Mouse (Mus musculus) myocyte (in vitro differentiated cells): ENCODE results near the gene 1110059G10Rik. TPM values are rescaled to one million over a fixed set of nuclear protein-coding genes. Genes with fewer than 3 reads are reported as not detected.

Experiments used
- H3K27me3 ChIP-seq: one replicate; pipeline ENCODE4 v1.6.1; 2011; ENCODE audit not compliant: control insufficient read depth, insufficient read depth, insufficient read length
- H3K36me3 ChIP-seq: one replicate; pipeline ENCODE4 v1.6.1; 2011; ENCODE audit not compliant: control insufficient read depth, insufficient read depth
- H3K4me2 ChIP-seq: one replicate; pipeline ENCODE4 v1.6.1; 2011; ENCODE audit warnings: low read depth, control low read depth
- H3K4me3 ChIP-seq: one replicate; pipeline ENCODE4 v1.5.1; 2011; ENCODE audit warnings: mild to moderate bottlenecking, control low read depth, moderate library complexity
- H3K79me2 ChIP-seq: one replicate; pipeline ENCODE4 v1.6.1; 2011; ENCODE audit not compliant: control insufficient read depth, insufficient read depth
- H3ac ChIP-seq: one replicate; pipeline ENCODE4 v1.6.1; 2011; ENCODE audit not compliant: control insufficient read depth, insufficient read length
- CEBPB ChIP-seq: IDR thresholded peaks from 2 replicates; pipeline ENCODE4 v1.6.1; 2011; ENCODE audit warnings: mild to moderate bottlenecking, moderate library complexity; ENCODE audit not compliant: poor library complexity, insufficient read depth, severe bottlenecking
- E2F4 ChIP-seq: IDR thresholded peaks from one replicate; pipeline ENCODE4 v1.6.1; 2011; ENCODE audit warnings: mild to moderate bottlenecking, control low read depth, moderate library complexity; ENCODE audit not compliant: insufficient read depth
- MAX ChIP-seq: IDR thresholded peaks from one replicate; pipeline ENCODE4 v1.6.1; 2011; ENCODE audit warnings: low read depth, mild to moderate bottlenecking, control low read depth
- MYOD1 ChIP-seq, 3 experiments: IDR thresholded peaks; one replicate each; pipeline ENCODE4 v1.6.1; 2011; ENCODE audit warnings: control low read depth in 2 of 3, low read depth in 2 of 3, mild to moderate bottlenecking in 2 of 3, moderate library complexity in 1 of 3; ENCODE audit not compliant: insufficient read length in 2 of 3, control insufficient read depth in 1 of 3
- MYOG ChIP-seq, 3 experiments: IDR thresholded peaks; one replicate each; pipeline ENCODE4 v1.6.1; 2011; ENCODE audit warnings: control low read depth in 2 of 3, low read depth in 2 of 3, mild to moderate bottlenecking in 2 of 3; ENCODE audit not compliant: insufficient read length in 2 of 3, control insufficient read depth in 1 of 3, insufficient read depth in 1 of 3
- POLR2A ChIP-seq: IDR thresholded peaks from one replicate; pipeline ENCODE4 v1.6.1; 2011; ENCODE audit warnings: low read depth, mild to moderate bottlenecking, control low read depth, moderate library complexity; ENCODE audit not compliant: insufficient read length
- POLR2AphosphoS2 ChIP-seq: IDR thresholded peaks from one replicate; pipeline ENCODE4 v1.6.1; 2011; ENCODE audit warnings: low read depth, control low read depth; ENCODE audit not compliant: insufficient read length
- REST ChIP-seq: IDR thresholded peaks from one replicate; pipeline ENCODE4 v1.6.1; 2011; ENCODE audit warnings: mild to moderate bottlenecking, control low read depth, moderate library complexity; ENCODE audit not compliant: insufficient read depth, insufficient read length
- SRF ChIP-seq: IDR thresholded peaks from one replicate; pipeline ENCODE4 v1.6.1; 2011; ENCODE audit warnings: low read depth; ENCODE audit not compliant: control insufficient read depth, insufficient read length
- TCF12 ChIP-seq: IDR thresholded peaks from one replicate; pipeline ENCODE4 v1.6.1; 2011; ENCODE audit warnings: mild to moderate bottlenecking, control low read depth; ENCODE audit not compliant: poor library complexity, insufficient read depth, severe bottlenecking
- TCF3 ChIP-seq: IDR thresholded peaks from one replicate; pipeline ENCODE4 v1.6.1; 2011; ENCODE audit warnings: low read depth, control low read depth; ENCODE audit not compliant: insufficient read length
- USF1 ChIP-seq: IDR thresholded peaks from one replicate; pipeline ENCODE4 v1.6.1; 2011; ENCODE audit warnings: low read depth, mild to moderate bottlenecking, control low read depth, moderate library complexity
- polyA plus RNA-seq: library from polyadenylated mRNA; unstranded; fragments of >200 nt; fragmentation: generic; extraction: Trizol; gene quantifications from one replicate; pipeline ENCODE4 v1.2.1, GENCODE M21; 2012; ENCODE audit warnings: missing spikeins

Gene 1110059G10Rik
- polyA plus RNA-seq, 1 experiment = 4.7 TPM

- no peak for TF ChIP-seq TCF3
- no peak for TF ChIP-seq POLR2A
- TF ChIP-seq MYOD1 (IDR thresholded peaks at IDR 0.05; ENCODE audit: control insufficient read depth in 1 of 3, insufficient read length in 2 of 3, low read depth in 2 of 3) = no peak
- TF ChIP-seq USF1 = no peak
- no peak for TF ChIP-seq POLR2AphosphoS2
- TF ChIP-seq E2F4 = no peak
- TF ChIP-seq TCF12 = no peak
- no peak for TF ChIP-seq MAX
- no peak for TF ChIP-seq SRF
- Histone ChIP-seq H3K79me2 (no peaks in the 10 kb centered on the region), H3K36me3 (no peaks in the 10 kb centered on the region), H3K27me3 (peaks cover 14% of the 10 kb centered on the region), H3K4me2 (no peak within 1 kb of the TSS), H3K4me3 (no peak within 1 kb of the TSS), H3ac (no peak within 1 kb of the TSS)
These were observed 27.8 kb downstream of the 1110059G10Rik start, which contains the start of gene Zfp105 for GRCm38 (mm10) chr9:122922936-122923381. Gene Zfp105, plus strand, starts transcription at chr9:122923072.

- Histone ChIP-seq H3K36me3 (no peaks in the 10 kb centered on the region), H3K4me3 (no peak overlapping the region), H3ac (no peak overlapping the region), H3K4me2 (no peak overlapping the region), H3K79me2 (no peaks in the 10 kb centered on the region), H3K27me3 (peaks cover 14% of the 10 kb centered on the region)
- TF ChIP-seq MAX = no peak
These were observed 28.4 kb downstream of the 1110059G10Rik start for GRCm38 (mm10) chr9:122922436-122922835.

- TF ChIP-seq CEBPB (no peak), MYOG (IDR thresholded peaks at IDR 0.05; ENCODE audit: control insufficient read depth in 1 of 3, insufficient read depth in 1 of 3, insufficient read length in 2 of 3, low read depth in 2 of 3) (no peak), MAX (no peak), TCF3 (no peak), SRF (no peak), E2F4 (no peak), POLR2AphosphoS2 (no peak), REST (no peak), MYOD1 (IDR thresholded peaks at IDR 0.05; ENCODE audit: control insufficient read depth in 1 of 3, insufficient read length in 2 of 3, low read depth in 2 of 3) (no peak), TCF12 (no peak), USF1 (no peak), POLR2A (no peak)
These were observed 47.9 kb downstream of the 1110059G10Rik start for GRCm38 (mm10) chr9:122902717-122903535.

GRCm38 (mm10) chr9:122901047-122901446 lies 49.8 kb downstream of the 1110059G10Rik start:
- TF ChIP-seq TCF12 = no peak
- TF ChIP-seq SRF = no peak
- no peak for TF ChIP-seq MYOD1 (IDR thresholded peaks at IDR 0.05; ENCODE audit: control insufficient read depth in 1 of 3, insufficient read length in 2 of 3, low read depth in 2 of 3)
- no peak for TF ChIP-seq USF1
- TF ChIP-seq POLR2AphosphoS2 = no peak
- TF ChIP-seq MAX = no peak
- no peak for TF ChIP-seq E2F4
- no peak for TF ChIP-seq MYOG (IDR thresholded peaks at IDR 0.05; ENCODE audit: control insufficient read depth in 1 of 3, insufficient read depth in 1 of 3, insufficient read length in 2 of 3, low read depth in 2 of 3)
- no peak for TF ChIP-seq POLR2A
- no peak for TF ChIP-seq REST
- Histone ChIP-seq H3ac (no peak overlapping the region), H3K36me3 (no peaks in the 10 kb centered on the region), H3K27me3 (peaks cover 6% of the 10 kb centered on the region), H3K79me2 (no peaks in the 10 kb centered on the region), H3K4me2 (no peak overlapping the region), H3K4me3 (no peak overlapping the region)

More at GRCm38 (mm10) chr9:122902717-122903535, 47.9 kb downstream of the 1110059G10Rik start:
- no peak overlapping the region for H3K4me3 ChIP-seq
- H3K79me2 ChIP-seq = no peaks in the 10 kb centered on the region
- no peaks in the 10 kb centered on the region for H3K36me3 ChIP-seq
- H3K27me3 ChIP-seq = peaks cover 11% of the 10 kb centered on the region
- no peak overlapping the region for H3ac ChIP-seq
- H3K4me2 ChIP-seq = no peak overlapping the region

Other genes with a start within 250 kb of the 1110059G10Rik start
- gene Topaz1, start 203.7 kb downstream of the 1110059G10Rik start, polyA plus RNA-seq = not detected
- gene Tcaim, start 145.5 kb downstream of the 1110059G10Rik start, polyA plus RNA-seq = 2.6 TPM
- gene Gm35549, start 107.0 kb downstream of the 1110059G10Rik start, polyA plus RNA-seq = 0.20 TPM
- 10.0 TPM for gene Zfp445, start 85.0 kb downstream of the 1110059G10Rik start, polyA plus RNA-seq
- 0.95 TPM for gene Zkscan7, start 65.3 kb downstream of the 1110059G10Rik start, polyA plus RNA-seq
- not detected for gene Zfp105, start 27.9 kb downstream of the 1110059G10Rik start, polyA plus RNA-seq
- gene Kif15, start within 50 bp of the 1110059G10Rik start, polyA plus RNA-seq = 3.8 TPM
- gene Tmem42, start 70.3 kb upstream of the 1110059G10Rik start, polyA plus RNA-seq = 6.4 TPM
- gene Tgm4, start 83.7 kb upstream of the 1110059G10Rik start, polyA plus RNA-seq = 0.25 TPM
- gene Zdhhc3, start 162.2 kb upstream of the 1110059G10Rik start, polyA plus RNA-seq = 44.0 TPM
- gene Exosc7, start 162.2 kb upstream of the 1110059G10Rik start, polyA plus RNA-seq = 28.2 TPM
- gene Clec3b, start 199.9 kb upstream of the 1110059G10Rik start, polyA plus RNA-seq = 0.10 TPM